Mouse (Mus musculus): ENCODE results near the gene Klhl3.

The Klhl3 gene

GRCm38 (mm10) chr13:57959806-57960205 lies 153.6 kb downstream of the Klhl3 start:
- DNase-seq (ENCODE audit: low spot score) = no peak
